Mouse (Mus musculus) C2C12 (cell line): ENCODE data around the gene Nfya.

Source experiments
- CTCF ChIP-seq: IDR thresholded peaks from one replicate; pipeline ENCODE4 v1.5.1; 2011; ENCODE audit not compliant: control insufficient read depth, insufficient read depth, insufficient read length
- MAX ChIP-seq: IDR thresholded peaks from one replicate; pipeline ENCODE4 v1.6.1; 2011; ENCODE audit warnings: mild to moderate bottlenecking, control low read depth
- MYOD1 ChIP-seq: IDR thresholded peaks from one replicate; pipeline ENCODE4 v1.6.1; 2011; ENCODE audit warnings: low read depth; ENCODE audit not compliant: control insufficient read depth, insufficient read length
- USF1 ChIP-seq: IDR thresholded peaks from one replicate; pipeline ENCODE4 v1.6.1; 2011; ENCODE audit warnings: low read depth, mild to moderate bottlenecking, control low read depth, moderate library complexity

GRCm38 (mm10) chr17:48433689-48434330 lies 24.1 kb upstream of the Nfya start:
- TF ChIP-seq CTCF (no peak), USF1 (no peak), MAX (no peak), MYOD1 (no peak)
